Mouse (Mus musculus): ENCODE measurements around the gene Olfr432.
"Not testable (repeated sequence)": the region's sequence is repeated elsewhere in the genome, so short reads cannot be mapped to it uniquely, and the experiment has no call there.

Gene Olfr432

GRCm38 (mm10) chr1:174048893-174049292 lies at the start of gene Olfr432:
Olfr432 (plus strand) TSS chr1:174049205.
- no peak for DNase-seq (ENCODE audit: low read depth, low spot score)

DNA sequence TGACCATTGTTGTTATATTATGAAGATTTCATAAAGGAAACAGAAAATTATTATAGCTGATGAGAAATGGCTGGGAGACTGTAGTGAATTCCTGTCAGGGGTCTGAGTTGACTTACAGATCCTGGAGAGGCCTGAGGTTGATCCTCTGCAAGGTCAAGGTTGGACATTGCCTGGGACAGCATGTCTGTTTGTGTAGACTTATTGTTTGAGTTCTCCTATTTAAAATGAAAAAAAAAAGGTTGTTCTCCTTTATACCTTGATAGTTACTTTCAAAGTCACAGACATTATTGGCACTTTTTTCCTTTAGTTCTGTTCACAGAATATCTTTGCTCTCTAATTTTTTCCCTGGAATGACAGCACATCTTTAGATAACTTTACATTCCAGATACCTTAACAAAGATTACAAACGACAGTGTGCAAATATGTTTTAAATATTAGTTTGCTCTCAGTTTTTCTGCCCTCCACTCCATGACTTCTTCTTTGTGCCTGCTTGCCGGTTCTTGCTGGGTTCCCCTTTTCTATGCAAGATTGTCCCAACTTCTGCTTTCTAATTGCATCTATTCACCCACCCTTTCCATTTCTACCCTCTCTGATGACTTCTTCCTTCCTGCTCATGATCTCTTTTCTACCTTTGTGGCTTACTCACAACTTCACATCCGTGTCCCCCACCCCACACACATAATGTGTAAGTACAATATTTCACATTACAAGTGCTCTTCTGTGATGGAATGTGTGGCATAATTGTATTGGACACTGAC lies 44.5 kb upstream of the Olfr432 start:
- DNase-seq (ENCODE audit: low read depth, low spot score): not testable (repeated sequence)

GRCm38 (mm10) chr1:174007050-174007449 lies 42.0 kb upstream of the Olfr432 start:
- DNase-seq (ENCODE audit: low read depth, low spot score): not testable (repeated sequence)

DNA sequence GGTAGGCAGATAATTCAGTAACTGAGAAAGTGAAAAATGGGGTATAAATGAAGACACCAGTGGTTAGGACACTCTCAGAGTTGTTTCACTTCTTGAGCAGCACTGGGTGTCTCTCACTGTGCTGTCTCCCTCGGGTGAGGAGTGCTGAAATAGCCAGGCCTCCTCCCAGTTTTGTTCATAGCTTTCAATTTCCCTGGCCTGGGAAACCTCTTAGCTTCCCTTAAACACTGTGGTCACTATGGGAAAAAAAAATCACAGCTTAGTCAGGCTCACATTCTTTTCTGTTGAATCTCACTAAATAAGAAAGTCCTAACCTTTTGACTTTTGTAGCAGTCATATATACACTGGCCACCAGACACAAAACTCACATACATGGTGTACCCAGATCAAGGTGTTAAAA lies 17.3 kb upstream of the Olfr432 start, which contains the start of gene Ifi205:
Gene Ifi205, minus strand, starts transcription at position 113 of the 400 bp plus-strand sequence.
- no peak for DNase-seq (ENCODE audit: low read depth, low spot score)

DNA sequence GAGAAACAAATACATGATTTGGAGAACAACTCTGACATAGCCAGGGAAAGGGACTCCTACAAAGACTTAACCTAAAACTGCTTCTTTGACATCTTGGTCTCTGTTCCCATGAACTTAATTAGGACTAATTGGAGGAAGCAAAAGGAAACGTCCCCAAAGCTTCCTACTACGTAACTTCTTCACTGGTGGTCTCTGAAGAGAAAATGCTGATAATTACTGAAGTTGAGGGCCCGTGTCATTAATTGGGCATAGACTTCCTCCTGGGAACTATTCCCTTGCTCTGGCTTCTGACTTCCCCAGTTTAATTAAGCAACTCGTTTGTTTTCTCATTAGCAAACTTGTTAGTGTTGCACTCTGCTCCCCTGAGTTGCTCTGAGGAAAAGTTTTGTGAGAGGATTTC lies 13.2 kb upstream of the Olfr432 start:
- no peak for DNase-seq (ENCODE audit: low read depth, low spot score)

DNA sequence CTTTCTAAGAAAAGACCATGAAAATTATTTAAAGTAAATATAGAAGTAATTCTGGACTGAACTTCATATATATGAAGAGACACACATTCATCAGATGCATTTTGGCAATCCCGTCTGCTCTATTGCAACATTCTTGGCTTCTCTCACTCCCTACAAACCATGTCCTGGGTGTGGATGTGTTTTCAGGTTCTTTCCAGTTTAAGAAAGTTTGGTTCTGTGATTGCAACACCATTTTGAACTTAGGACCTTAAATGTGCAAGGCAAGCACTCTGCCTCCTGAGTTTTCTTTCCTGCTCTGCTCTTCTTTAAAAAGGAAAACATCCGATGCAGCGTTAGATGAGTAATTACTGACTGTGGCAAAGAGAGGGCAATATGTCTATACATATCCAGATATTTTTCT lies 10.5 kb upstream of the Olfr432 start:
- DNase-seq (ENCODE audit: low read depth, low spot score): no peak

GRCm38 (mm10) chr1:174040523-174041177 lies 8.4 kb upstream of the Olfr432 start, which contains the start of gene Olfr433:
Olfr433 (plus strand) TSS chr1:174040705.
- DNase-seq (ENCODE audit: low read depth, low spot score): peak; percentile 50

- DNase-seq (ENCODE audit: low read depth, low spot score): not testable (repeated sequence)
These were observed 6.7 kb upstream of the Olfr432 start for GRCm38 (mm10) chr1:174042091-174042884.

- DNase-seq (ENCODE audit: low read depth, low spot score): no peak
These were observed 4.6 kb upstream of the Olfr432 start for GRCm38 (mm10) chr1:174044431-174044830.

DNA sequence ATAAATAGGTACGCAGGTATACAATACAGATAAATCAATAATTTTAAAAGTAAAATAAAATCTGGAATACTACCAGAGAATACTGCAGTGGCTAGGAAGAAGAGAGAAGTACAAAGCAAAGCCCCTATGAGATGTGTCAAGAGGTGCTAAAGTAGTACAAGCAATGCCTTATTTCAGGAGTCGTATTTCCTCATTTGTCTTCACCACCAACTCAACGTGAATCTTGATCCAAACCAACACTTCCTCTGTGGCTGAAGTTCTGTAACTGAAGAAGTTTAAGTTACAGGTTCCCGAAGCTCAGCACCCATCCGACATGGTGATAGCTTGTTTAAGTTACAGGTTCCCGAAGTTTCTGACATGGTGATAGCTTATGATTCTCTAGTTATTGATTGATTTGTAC lies 778 bp upstream of the Olfr432 start:
- DNase-seq (ENCODE audit: low read depth, low spot score): not testable (repeated sequence)

GRCm38 (mm10) chr1:174049357-174049756 lies 352 bp downstream of the Olfr432 start:
- not testable (repeated sequence) for DNase-seq (ENCODE audit: low read depth, low spot score)

DNA sequence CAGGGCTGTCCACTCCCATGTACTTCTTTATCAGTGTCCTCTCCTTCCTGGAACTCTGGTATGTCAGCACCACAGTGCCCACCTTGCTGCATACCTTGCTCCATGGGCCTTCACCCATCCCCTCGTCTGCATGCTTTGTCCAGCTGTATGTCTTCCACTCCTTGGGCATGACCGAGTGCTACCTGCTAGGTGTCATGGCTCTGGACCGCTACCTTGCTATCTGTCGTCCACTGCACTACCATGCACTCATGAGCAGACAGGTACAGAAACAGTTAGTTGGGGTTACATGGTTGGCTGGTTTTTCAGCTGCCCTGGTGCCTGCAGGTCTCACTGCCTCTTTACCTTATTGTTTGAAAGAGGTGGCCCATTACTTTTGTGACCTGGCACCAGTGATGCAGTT lies 1.5 kb downstream of the Olfr432 start:
- no peak for DNase-seq (ENCODE audit: low read depth, low spot score)

DNA sequence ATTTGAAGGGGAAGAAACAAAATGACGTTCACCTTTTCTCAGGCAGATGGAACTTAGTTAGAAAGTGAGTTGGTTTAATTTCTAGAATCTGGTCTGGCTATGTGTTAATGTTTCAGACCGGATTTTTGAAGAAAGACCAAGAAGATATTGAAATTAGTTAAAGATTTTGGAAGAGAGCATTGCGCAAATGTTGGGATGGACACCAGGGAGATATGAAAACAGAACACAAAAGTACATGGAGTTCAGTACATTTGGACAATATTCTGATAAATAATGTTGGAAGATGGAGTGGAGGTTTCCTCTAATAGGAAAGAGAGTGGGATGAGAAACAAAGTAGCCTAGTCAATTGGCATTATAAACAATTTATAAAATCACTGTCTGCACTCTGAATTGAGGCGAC lies 2.5 kb downstream of the Olfr432 start:
- DNase-seq (ENCODE audit: low read depth, low spot score): no peak

GRCm38 (mm10) chr1:174051931-174052536 lies 3.0 kb downstream of the Olfr432 start:
- DNase-seq (ENCODE audit: low read depth, low spot score): no peak

- DNase-seq (ENCODE audit: low read depth, low spot score): peak; percentile 46
These were observed 4.0 kb downstream of the Olfr432 start for GRCm38 (mm10) chr1:174052981-174053380.

DNA sequence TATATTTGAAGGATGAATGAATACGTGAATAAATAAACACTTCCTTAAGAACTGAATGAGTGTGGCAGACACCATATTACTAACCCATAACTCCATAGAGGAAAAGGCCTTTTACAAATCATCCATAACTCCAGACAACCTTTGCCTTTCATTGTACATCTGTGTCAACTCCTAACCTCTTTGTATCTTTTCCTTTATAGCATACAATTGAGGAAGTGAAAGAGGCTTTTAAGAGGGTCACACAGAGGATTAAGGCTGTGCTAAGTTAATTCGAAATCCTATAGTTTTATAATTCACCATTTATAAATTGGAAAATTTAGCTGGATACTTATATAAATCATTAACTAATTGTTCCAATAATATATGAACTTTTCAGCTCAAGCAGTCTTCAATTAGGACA lies 6.2 kb downstream of the Olfr432 start:
- no peak for DNase-seq (ENCODE audit: low read depth, low spot score)

- no peak for DNase-seq (ENCODE audit: low read depth, low spot score)
These were observed 17.3 kb downstream of the Olfr432 start, which contains the start of gene Olfr430 for GRCm38 (mm10) chr1:174066305-174066704. Olfr430 (plus strand) TSS chr1:174066605.

GRCm38 (mm10) chr1:174084031-174084430 lies 35.0 kb downstream of the Olfr432 start, which contains the start of gene Olfr429:
Olfr429 (plus strand) TSS chr1:174084331.
- DNase-seq (ENCODE audit: low read depth, low spot score): no peak

DNA sequence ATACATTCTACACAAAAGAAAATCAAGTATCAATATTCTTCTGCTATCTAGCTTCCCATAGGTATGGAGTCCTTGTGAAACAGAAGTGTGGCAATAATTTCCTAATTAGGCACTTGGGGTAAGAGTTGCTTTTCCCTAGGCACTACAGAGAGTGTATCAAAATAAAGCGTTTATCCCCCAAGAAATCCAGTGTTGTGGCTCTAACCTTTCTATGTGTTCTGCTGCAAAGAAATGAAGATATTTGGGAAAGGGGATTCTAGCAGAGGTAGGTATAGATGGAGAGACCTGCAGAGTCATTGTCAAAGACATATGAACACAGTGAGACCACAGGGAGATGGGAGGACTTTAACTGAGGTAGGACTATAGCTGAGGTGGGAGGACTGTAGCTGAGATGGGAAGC lies 47.6 kb downstream of the Olfr432 start, which contains the start of gene Olfr427:
Gene Olfr427, plus strand, starts transcription at position 301 of the 400 bp plus-strand sequence.
- DNase-seq (ENCODE audit: low read depth, low spot score): no peak

DNA sequence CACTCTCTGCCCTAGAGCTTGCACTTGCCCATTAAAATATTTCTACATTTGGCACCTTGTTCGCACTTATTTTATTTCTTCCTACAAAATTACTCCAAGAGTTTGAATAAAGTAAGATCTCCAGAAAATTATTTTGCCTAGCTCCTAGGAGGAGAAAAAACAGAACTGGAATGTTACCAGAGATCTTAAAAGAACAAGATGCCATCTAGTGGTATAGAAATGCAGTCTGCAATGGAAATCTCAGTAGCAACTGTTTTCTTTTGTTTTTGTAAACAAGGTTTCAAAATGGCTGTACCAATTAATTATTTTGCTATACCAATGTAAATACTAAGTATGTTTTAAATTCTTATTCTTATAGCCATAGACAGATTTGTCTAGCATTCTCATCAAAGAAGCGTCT lies 54.7 kb downstream of the Olfr432 start:
- peak; percentile 21 for DNase-seq (ENCODE audit: low read depth, low spot score)

Data from brain, adult 2 months (tissue).